Mouse (Mus musculus) liver, embryonic 12.5 days (tissue): ENCODE results near the gene Stxbp3. TPM values are rescaled to one million over a fixed set of nuclear protein-coding genes. Genes with fewer than 3 reads are reported as not detected.

Experiments used
- ATAC-seq: fragments of 200-750 bp; cut with Nextera tagmentation; 2 replicates; pipeline ENCODE4 v1.8.0; 2017; ENCODE audit warnings: moderate number of reproducible peaks, mild to moderate bottlenecking, moderate library complexity
- H3K27ac ChIP-seq: fragments of 300-500 bp; sonication (generic); 2 replicates; pipeline ENCODE4 v1.5.1; 2016; ENCODE audit warnings: mild to moderate bottlenecking
- H3K27me3 ChIP-seq: fragments of 300-500 bp; sonication (generic); replicated peaks from 2 replicates; pipeline ENCODE4 v1.6.1; 2016; ENCODE audit warnings: mild to moderate bottlenecking, moderate library complexity
- H3K36me3 ChIP-seq: fragments of 300-500 bp; sonication (generic); 2 replicates; pipeline ENCODE4 v1.6.1; 2016; ENCODE audit warnings: mild to moderate bottlenecking, moderate library complexity
- H3K4me1 ChIP-seq: fragments of 300-500 bp; sonication (generic); 2 replicates; pipeline ENCODE4 v1.6.1; 2016
- H3K4me2 ChIP-seq: fragments of 300-500 bp; sonication (generic); 2 replicates; pipeline ENCODE4 v1.6.1; 2016; ENCODE audit warnings: mild to moderate bottlenecking, moderate library complexity
- H3K4me3 ChIP-seq: fragments of 300-500 bp; sonication (generic); 2 replicates; pipeline ENCODE4 v1.5.1; 2016; ENCODE audit warnings: mild to moderate bottlenecking, moderate library complexity
- H3K9ac ChIP-seq: fragments of 300-500 bp; sonication (generic); 2 replicates; pipeline ENCODE4 v1.6.1; 2016; ENCODE audit warnings: mild to moderate bottlenecking, moderate library complexity
- H3K9me3 ChIP-seq: fragments of 300-500 bp; sonication (generic); replicated peaks from 2 replicates; pipeline ENCODE4 v1.6.1; 2016; ENCODE audit warnings: mild to moderate bottlenecking, moderate library complexity
- WGBS: fragments of 180-500 bp; shearing (Covaris S2); methylation state at CpG from one replicate; pipeline ENCODE4 v1.1.7; 2016; ENCODE audit not compliant: insufficient replicate concordance; 5-methylcytosine and 5-hydroxymethylcytosine counted together
- polyA plus RNA-seq: library from polyadenylated mRNA; unstranded; fragments of >200 nt; fragmentation: Nextera tagmentation; extraction: Ambion mirVana; gene quantifications from 2 replicates; pipeline ENCODE4 v1.2.1, GENCODE M21; 2016

The Stxbp3 gene
- polyA plus RNA-seq, 1 experiment from 2014 or later = 24.3 TPM

- Histone ChIP-seq H3K4me2 (no peak overlapping the region), H3K4me1 (peaks cover 3% of the 10 kb centered on the region; the same call in 1 of the 2 replicates), H3K27me3 (no peaks in the 10 kb centered on the region), H3K27ac (no peak overlapping the region), H3K9ac (no peak overlapping the region), H3K4me3 (no peak overlapping the region), H3K36me3 (peaks cover 47% of the 10 kb centered on the region), H3K9me3 (no peaks in the 10 kb centered on the region)
- no peak; the same call in 1 of the 2 replicates for ATAC-seq
Measured at GRCm38 (mm10) chr3:108792420-108792819, 47.9 kb downstream of the Stxbp3 start.

GRCm38 (mm10) chr3:108791054-108791706 is 49.1 kb downstream of the Stxbp3 start:
- H3K9me3 ChIP-seq = no peaks in the 10 kb centered on the region
- H3K4me2 ChIP-seq = no peak overlapping the region
- H3K9ac ChIP-seq = no peak overlapping the region
- 82% methylated on average over 7 of the region's 7 CpGs for WGBS
- ATAC-seq = no peak
- no peak overlapping the region for H3K27ac ChIP-seq
- H3K4me3 ChIP-seq = no peak overlapping the region
- H3K4me1 ChIP-seq = peaks cover 3% of the 10 kb centered on the region; the same call in 1 of the 2 replicates
- H3K27me3 ChIP-seq = no peaks in the 10 kb centered on the region
- H3K36me3 ChIP-seq = peaks cover 35% of the 10 kb centered on the region

DNA sequence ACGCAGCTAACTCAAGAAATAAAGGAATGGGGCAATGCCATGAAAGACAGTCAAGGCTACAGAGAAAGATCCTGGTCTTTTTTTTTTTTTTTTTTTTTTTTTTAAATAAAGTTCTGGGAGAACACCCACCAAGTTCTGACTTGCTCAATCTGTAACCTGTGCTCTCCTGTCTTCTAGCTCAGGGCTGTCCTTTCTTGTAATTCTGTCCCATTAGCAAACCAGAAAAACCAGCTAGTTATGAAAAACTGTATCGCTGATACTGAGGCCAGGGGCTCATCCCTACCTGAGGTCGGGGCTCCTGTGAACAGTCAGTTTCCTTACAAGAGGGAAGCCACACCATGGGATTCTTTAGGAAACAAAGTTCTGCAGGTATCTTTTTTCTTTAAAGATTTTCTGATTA is 49.8 kb downstream of the Stxbp3 start:
- 76% methylated on average over 3 of the region's 3 CpGs for WGBS
- H3K4me3 ChIP-seq = no peak overlapping the region
- no peak overlapping the region for H3K4me2 ChIP-seq
- ATAC-seq = no peak
- H3K4me1 ChIP-seq = peaks cover 3% of the 10 kb centered on the region; the same call in 1 of the 2 replicates
- H3K27me3 ChIP-seq = no peaks in the 10 kb centered on the region
- no peaks in the 10 kb centered on the region for H3K9me3 ChIP-seq
- no peak overlapping the region for H3K9ac ChIP-seq
- H3K36me3 ChIP-seq = peaks cover 28% of the 10 kb centered on the region
- H3K27ac ChIP-seq = no peak overlapping the region

DNA sequence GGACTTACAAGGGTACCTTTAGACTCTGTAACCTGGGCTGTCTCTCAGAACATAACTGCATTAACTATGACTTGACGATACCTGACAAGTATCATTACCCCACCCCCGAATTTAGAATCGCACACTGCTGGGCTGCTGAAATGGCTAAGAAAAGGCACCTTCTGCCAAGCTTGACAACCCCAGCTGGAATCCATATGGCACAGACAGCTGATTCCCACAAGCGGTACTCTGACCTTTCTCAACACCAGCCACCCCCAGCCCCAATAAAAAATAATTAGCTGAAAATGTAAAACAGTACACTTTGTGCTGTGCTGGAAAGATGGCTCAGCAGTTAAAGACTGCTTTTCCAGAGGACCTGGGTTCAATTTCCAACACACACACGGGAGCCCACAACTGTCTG is 51.0 kb downstream of the Stxbp3 start:
- H3K4me2 ChIP-seq = no peak overlapping the region
- no peak overlapping the region for H3K4me3 ChIP-seq
- no peak overlapping the region for H3K9ac ChIP-seq
- no peak for ATAC-seq
- H3K27me3 ChIP-seq = no peaks in the 10 kb centered on the region
- H3K9me3 ChIP-seq = no peaks in the 10 kb centered on the region
- peaks cover 3% of the 10 kb centered on the region; the same call in 1 of the 2 replicates for H3K4me1 ChIP-seq
- H3K36me3 ChIP-seq = peaks cover 20% of the 10 kb centered on the region
- WGBS = 81% methylated on average over 5 of the region's 5 CpGs
- H3K27ac ChIP-seq = no peak overlapping the region

DNA sequence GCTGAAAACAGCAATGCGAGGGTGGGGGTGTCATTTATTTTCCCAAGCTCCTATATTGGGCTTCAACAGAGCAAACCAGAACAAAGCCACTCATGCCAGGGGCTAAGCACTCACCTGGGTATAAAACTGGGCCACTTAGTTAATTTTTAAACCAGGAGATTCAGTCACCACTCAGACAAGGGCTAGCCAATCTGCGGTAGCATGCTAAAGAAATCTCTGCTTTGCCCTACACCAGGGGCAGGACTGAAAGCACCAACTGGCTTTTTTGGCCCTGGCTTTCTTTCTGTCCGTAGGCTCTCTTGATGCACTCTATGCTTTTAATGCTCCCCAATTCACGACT is 51.9 kb downstream of the Stxbp3 start:
- H3K4me2 ChIP-seq = no peak overlapping the region
- no peaks in the 10 kb centered on the region for H3K9me3 ChIP-seq
- H3K27ac ChIP-seq = no peak overlapping the region
- H3K27me3 ChIP-seq = no peaks in the 10 kb centered on the region
- H3K4me3 ChIP-seq = no peak overlapping the region
- no peak overlapping the region for H3K9ac ChIP-seq
- H3K4me1 ChIP-seq = peaks cover 3% of the 10 kb centered on the region; the same call in 1 of the 2 replicates
- H3K36me3 ChIP-seq = peaks cover 11% of the 10 kb centered on the region
- no peak for ATAC-seq
- 70% methylated on average over 4 of the region's 4 CpGs for WGBS

- Histone ChIP-seq H3K9me3 (no peaks in the 10 kb centered on the region), H3K4me2 (no peak overlapping the region), H3K9ac (no peak overlapping the region), H3K4me1 (peaks cover 3% of the 10 kb centered on the region; the same call in 1 of the 2 replicates), H3K4me3 (no peak overlapping the region), H3K36me3 (peaks cover 10% of the 10 kb centered on the region), H3K27me3 (no peaks in the 10 kb centered on the region), H3K27ac (no peak overlapping the region)
- no peak for ATAC-seq
- 49% methylated on average over 12 of the region's 12 CpGs for WGBS
Measured at GRCm38 (mm10) chr3:108787754-108788454, 52.4 kb downstream of the Stxbp3 start.

DNA sequence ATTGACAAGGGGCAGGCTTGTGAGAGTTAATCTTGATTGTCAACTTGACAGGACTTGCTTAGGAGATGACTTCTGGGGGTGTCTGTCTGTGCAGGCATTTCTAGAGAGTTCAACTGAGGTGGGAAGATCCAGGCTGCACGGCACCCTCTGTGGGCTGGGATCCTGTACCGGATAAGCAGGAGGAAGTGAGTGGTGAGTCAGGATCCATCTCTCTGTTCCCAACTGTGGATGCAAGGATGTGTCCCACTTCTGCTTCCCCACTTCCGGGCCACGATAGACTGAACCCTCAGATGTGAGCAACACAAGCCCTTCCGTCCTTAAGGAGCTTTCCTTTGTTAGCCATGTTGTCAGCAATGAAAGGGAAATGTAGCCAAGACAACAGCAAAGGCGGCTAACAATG is 53.8 kb downstream of the Stxbp3 start:
- H3K4me3 ChIP-seq = no peak overlapping the region
- no peak for ATAC-seq
- 58% methylated on average over 6 of the region's 6 CpGs for WGBS

GRCm38 (mm10) chr3:108782364-108782895 is 57.9 kb downstream of the Stxbp3 start:
- no peak overlapping the region for H3K4me2 ChIP-seq
- H3K4me1 ChIP-seq = no peaks in the 10 kb centered on the region
- H3K9me3 ChIP-seq = no peaks in the 10 kb centered on the region
- H3K36me3 ChIP-seq = no peaks in the 10 kb centered on the region
- no peaks in the 10 kb centered on the region; the same call in 1 of the 2 replicates for H3K27me3 ChIP-seq
- no peak overlapping the region for H3K27ac ChIP-seq
- 65% methylated on average over 6 of the region's 6 CpGs for WGBS
- H3K9ac ChIP-seq = no peak overlapping the region
- H3K4me3 ChIP-seq = no peak overlapping the region
- no peak for ATAC-seq

More for the DNA sequence above, 53.8 kb downstream of the Stxbp3 start:
- H3K9ac ChIP-seq = no peak overlapping the region
- H3K36me3 ChIP-seq = no peaks in the 10 kb centered on the region
- H3K4me1 ChIP-seq = peaks cover 3% of the 10 kb centered on the region; the same call in 1 of the 2 replicates
- no peak overlapping the region for H3K4me2 ChIP-seq
- H3K9me3 ChIP-seq = no peaks in the 10 kb centered on the region
- H3K27ac ChIP-seq = no peak overlapping the region
- no peaks in the 10 kb centered on the region for H3K27me3 ChIP-seq

- no peak for ATAC-seq
- Histone ChIP-seq H3K4me2 (no peak overlapping the region), H3K27me3 (no peaks in the 10 kb centered on the region; the same call in 1 of the 2 replicates), H3K4me1 (no peaks in the 10 kb centered on the region), H3K4me3 (no peak overlapping the region), H3K36me3 (no peaks in the 10 kb centered on the region), H3K9ac (no peak overlapping the region), H3K27ac (no peak overlapping the region), H3K9me3 (no peaks in the 10 kb centered on the region)
- 68% methylated on average over 5 of the region's 5 CpGs for WGBS
Measured at GRCm38 (mm10) chr3:108781884-108782270, 58.4 kb downstream of the Stxbp3 start.

DNA sequence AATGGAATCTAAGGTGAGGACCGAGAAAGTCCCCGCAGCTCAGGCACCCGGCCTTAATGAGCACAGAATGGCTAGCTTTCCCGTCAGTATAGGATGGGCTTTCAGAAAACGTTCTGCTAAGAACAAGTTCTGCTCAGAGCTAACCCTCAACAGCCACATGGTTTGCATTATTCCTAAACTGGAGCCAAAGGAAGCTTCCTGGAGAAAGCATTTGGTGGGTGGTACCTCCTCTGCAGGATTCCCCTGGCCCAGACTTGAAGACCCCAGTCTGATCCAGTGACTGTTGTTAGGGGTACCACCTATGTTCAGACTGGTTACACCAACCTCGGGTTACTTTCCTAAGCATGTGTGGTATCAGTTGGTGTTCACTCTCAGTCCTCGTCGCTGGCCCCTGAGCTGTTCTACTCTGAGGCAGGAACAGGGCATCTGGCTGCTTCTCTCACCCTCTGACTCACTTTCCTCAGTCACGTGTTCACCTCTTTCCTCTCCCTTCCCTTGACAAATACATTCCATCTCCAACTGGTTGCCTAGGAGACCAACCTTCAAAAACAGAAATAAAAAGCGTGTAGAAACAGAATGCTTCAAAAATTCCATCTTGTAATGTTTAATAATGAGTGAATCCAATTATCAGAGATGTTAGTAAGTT is 59.0 kb downstream of the Stxbp3 start:
- Histone ChIP-seq H3K4me2 (no peak overlapping the region), H3K9ac (no peak overlapping the region), H3K4me1 (no peaks in the 10 kb centered on the region), H3K27ac (no peak overlapping the region), H3K9me3 (no peaks in the 10 kb centered on the region), H3K27me3 (no peaks in the 10 kb centered on the region; the same call in 1 of the 2 replicates), H3K36me3 (no peaks in the 10 kb centered on the region), H3K4me3 (no peak overlapping the region)
- ATAC-seq = no peak
- 61% methylated on average over 10 of the region's 10 CpGs for WGBS

DNA sequence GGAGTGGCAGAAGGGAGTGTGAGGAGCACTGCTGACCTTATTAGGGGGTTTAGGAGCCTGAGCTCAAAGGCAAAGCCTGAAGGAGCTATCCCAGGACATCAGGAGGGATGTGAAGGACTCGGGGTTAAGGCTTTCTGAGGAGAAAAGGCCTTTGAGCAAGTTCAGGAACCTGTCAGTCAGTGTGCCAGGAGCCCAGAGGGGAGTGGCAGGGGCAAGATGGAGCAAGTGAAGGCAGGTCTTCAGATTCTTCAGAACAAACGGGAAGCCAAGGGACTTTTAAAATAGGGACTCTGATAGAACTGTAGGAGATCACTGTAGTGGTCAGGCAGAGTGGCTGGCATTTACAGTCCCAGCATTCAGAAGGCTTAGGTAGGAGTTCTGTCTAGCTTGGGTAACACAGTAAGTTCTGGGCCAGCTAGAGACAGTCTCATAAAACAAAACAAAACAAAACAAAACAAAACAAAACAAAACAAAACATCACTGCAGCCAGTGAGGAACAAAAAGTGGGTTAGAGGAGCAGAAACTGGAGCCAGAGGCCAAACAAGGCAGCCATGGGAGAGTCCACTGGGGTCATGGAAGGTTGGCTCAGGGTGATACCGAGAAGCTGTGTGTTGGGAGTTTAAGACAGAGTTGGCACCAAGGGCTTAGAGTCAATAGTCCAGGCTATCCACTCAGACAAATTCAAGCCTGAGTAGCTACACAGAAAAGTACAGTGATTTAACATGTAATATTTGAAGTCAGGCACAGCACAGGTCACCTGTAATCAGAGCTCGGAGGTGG is 61.4 kb downstream of the Stxbp3 start:
- H3K9ac ChIP-seq = no peak overlapping the region
- 57% methylated on average over 4 of the region's 4 CpGs for WGBS
- H3K27ac ChIP-seq = no peak overlapping the region
- no peak for ATAC-seq
- H3K4me2 ChIP-seq = no peak overlapping the region
- H3K36me3 ChIP-seq = no peaks in the 10 kb centered on the region
- H3K4me3 ChIP-seq = no peak overlapping the region
- H3K4me1 ChIP-seq = 0 out of 2 replicates have a peak, but pooled peaks cover 4% of the 10 kb centered on the region
- H3K9me3 ChIP-seq = no peaks in the 10 kb centered on the region
- peaks cover 7% of the 10 kb centered on the region for H3K27me3 ChIP-seq
